22 mouse cellular contexts compared by ENCODE assay signal in genomic region chr5:42805958-42806357, GRCm38 (mm10).
A peak's percentile ranks its signal among the peaks of the same experiment; 100 is the strongest.
DNase-seq lines count a peak whose midpoint lies in the region; ATAC-seq lines count a peak whose summit lies in the region.
"Had no signal": no experiment of that assay in that cellular context is flagged by ENCODE, and none has a peak within 500 bp of the region (broad histone marks: within the 10 kb centered on the region; RNA-seq: fewer than 3 reads in every experiment).

No protein-coding gene starts in this region.

- intact Hi-C loops in left cerebral cortex, postnatal 10 days (cut with DNase I) = loop anchor here (5.0 kb wide), 1 partner anchor 56 kb away; no protein-coding TSS in a partner anchor

- no peak for ATAC-seq in cerebellum, adult (ENCODE audit: insufficient number of reproducible peaks, low FRiP score, low TSS enrichment)
- ATAC-seq: forebrain, postnatal 0 days; midbrain, embryonic 13.5 days had no signal

- DNase-seq in left cerebral cortex, adult 11 months (ENCODE audit: low spot score) = peak; percentile 17
- DNase-seq in left cerebral cortex, postnatal 10 days (ENCODE audit: extremely low spot score in 1 of 2, low spot score in 2 of 2) = no peak
- peak; percentile 6 to 48 for DNase-seq in frontal cortex, adult 2 months (ENCODE audit: extremely low spot score in 1 of 2, low spot score in 1 of 2)
- DNase-seq in left cerebral cortex, adult 8-10 months (ENCODE audit: low spot score in 2 of 2) = peak; percentile 5 to 40
- peak; percentile 24 for DNase-seq in right cerebral cortex, postnatal 25 days
- no peak for DNase-seq in heart, adult 8-10 months (ENCODE audit: low spot score)
- DNase-seq: adrenal gland, adult 2 months; B cell, adult 2 months; cerebellum, adult 8-10 months; cerebellum, postnatal 25 days; forebrain, postnatal 0 days; gastrocnemius, adult 2 months; gastrocnemius, postnatal 36 days; heart, adult 18-20 months; heart, postnatal 4 days; kidney, adult 8-10 months; kidney, postnatal 4 days; layer of hippocampus, postnatal 36 days; lung, postnatal 4 days; thymus, postnatal 4 days had no signal

Comparison
In these comparisons a context has a peak if more than half of its experiments do, and no peak if none do; other contexts are left out.
1. DNase-seq: peak in left cerebral cortex, adult 11 months (single experiment), frontal cortex, adult 2 months (2 of 2), left cerebral cortex, adult 8-10 months (2 of 2) and right cerebral cortex, postnatal 25 days (single experiment); none in left cerebral cortex, postnatal 10 days (0 of 2) and heart, adult 8-10 months (single experiment).